Mouse (Mus musculus): ENCODE results near the gene Entpd6.

The Entpd6 gene

GRCm38 (mm10) chr2:150748854-150749253 lies at the start of gene Entpd6:
TSS of gene Entpd6 (plus strand) at chr2:150749042.
- peak; percentile 94 to 96 for DNase-seq (ENCODE audit: low spot score in 2 of 2)

GRCm38 (mm10) chr2:150712167-150712674 lies 36.6 kb upstream of the Entpd6 start:
- DNase-seq (ENCODE audit: low spot score in 2 of 2), result no peak

- no peak for DNase-seq (ENCODE audit: low spot score in 2 of 2)
Measured at GRCm38 (mm10) chr2:150735756-150736576, 12.9 kb upstream of the Entpd6 start.

- DNase-seq (ENCODE audit: low spot score in 2 of 2), result no peak
Measured at GRCm38 (mm10) chr2:150737881-150738280, 11.0 kb upstream of the Entpd6 start.

- no peak for DNase-seq (ENCODE audit: low spot score in 2 of 2)
Measured at GRCm38 (mm10) chr2:150740145-150740841, 8.5 kb upstream of the Entpd6 start.

GRCm38 (mm10) chr2:150741405-150741804 lies 7.4 kb upstream of the Entpd6 start:
- DNase-seq (ENCODE audit: low spot score in 2 of 2), result no peak

- DNase-seq (ENCODE audit: low spot score in 2 of 2), result no peak
Measured at GRCm38 (mm10) chr2:150745016-150745415, 3.8 kb upstream of the Entpd6 start.

GRCm38 (mm10) chr2:150749283-150749682 lies 441 bp downstream of the Entpd6 start:
- peak in 1 of 2 experiments; percentile 27 for DNase-seq (ENCODE audit: low spot score in 2 of 2)

- DNase-seq (ENCODE audit: low spot score in 2 of 2), result peak in 1 of 2 experiments; percentile 17
Measured at GRCm38 (mm10) chr2:150750129-150750979, 1.5 kb downstream of the Entpd6 start.

- DNase-seq (ENCODE audit: low spot score in 2 of 2), result no peak
Measured at GRCm38 (mm10) chr2:150755016-150755415, 6.2 kb downstream of the Entpd6 start.

- no peak for DNase-seq (ENCODE audit: low spot score in 2 of 2)
Measured at GRCm38 (mm10) chr2:150761476-150761875, 12.6 kb downstream of the Entpd6 start.

GRCm38 (mm10) chr2:150765619-150766018 lies 16.8 kb downstream of the Entpd6 start:
- no peak for DNase-seq (ENCODE audit: low spot score in 2 of 2)

- DNase-seq (ENCODE audit: low spot score in 2 of 2), result no peak
Measured at GRCm38 (mm10) chr2:150766083-150766862, 17.4 kb downstream of the Entpd6 start.

- no peak for DNase-seq (ENCODE audit: low spot score in 2 of 2)
Measured at GRCm38 (mm10) chr2:150768678-150769077, 19.8 kb downstream of the Entpd6 start.

- DNase-seq (ENCODE audit: low spot score in 2 of 2), result peak; percentile 86 to 90
Measured at GRCm38 (mm10) chr2:150770747-150771146, 21.9 kb downstream of the Entpd6 start.

GRCm38 (mm10) chr2:150771169-150771568 lies 22.3 kb downstream of the Entpd6 start:
- DNase-seq (ENCODE audit: low spot score in 2 of 2), result no peak

GRCm38 (mm10) chr2:150771996-150772395 lies 23.2 kb downstream of the Entpd6 start:
- DNase-seq (ENCODE audit: low spot score in 2 of 2), result no peak

- no peak for DNase-seq (ENCODE audit: low spot score in 2 of 2)
Measured at GRCm38 (mm10) chr2:150772466-150773119, 23.8 kb downstream of the Entpd6 start.

- DNase-seq (ENCODE audit: low spot score in 2 of 2), result no peak
Measured at GRCm38 (mm10) chr2:150782801-150783200, 34.0 kb downstream of the Entpd6 start.

Measured in urinary bladder, postnatal 36 days (tissue).